Mouse (Mus musculus): ENCODE measurements around the gene Ppp1r13b.

- TF ChIP-seq POLR2A (IDR thresholded peaks at IDR 0.05; ENCODE audit: extremely low read depth, insufficient read depth, low read length): no peak
- TF ChIP-seq CTCF (IDR thresholded peaks at IDR 0.05; ENCODE audit: extremely low read depth, insufficient read depth, low read length): no peak
Observed at GRCm38 (mm10) chr12:111911796-111912195, 3.9 kb upstream of the Ppp1r13b start.
